26 mouse cellular contexts compared by ENCODE assay signal in the genomic region with DNA sequence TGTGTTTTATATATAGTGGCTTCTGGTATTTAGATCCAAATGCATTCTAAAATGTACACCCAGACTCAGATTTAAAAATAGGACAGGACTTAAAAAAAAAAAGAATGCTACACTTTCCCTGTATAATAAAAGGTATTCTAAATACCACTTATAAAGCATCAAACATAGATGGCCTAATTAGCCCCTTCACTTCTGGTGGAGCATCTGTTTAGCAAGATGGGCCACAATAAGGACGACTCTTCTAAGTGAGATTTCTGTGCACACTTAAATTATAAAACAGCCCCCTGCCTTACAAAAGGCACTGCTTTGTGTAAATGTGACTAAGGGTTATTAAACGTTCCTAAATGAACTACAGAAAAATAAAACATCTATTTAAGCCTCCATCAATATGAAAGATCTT.
"Had no signal": no experiment of that assay in that cellular context is flagged by ENCODE, and none has a peak within 500 bp of the region (broad histone marks: within the 10 kb centered on the region; RNA-seq: fewer than 3 reads in every experiment).

No protein-coding gene starts in this region.

- H3K27me3 ChIP-seq: heart, embryonic 12.5 days; heart, embryonic 15.5 days; hindbrain, embryonic 13.5 days; hindbrain, embryonic 15.5 days; limb, embryonic 15.5 days had no signal

- ATAC-seq: hindbrain, postnatal 0 days; intestine, embryonic 16.5 days; liver, embryonic 12.5 days had no signal

- H3K9ac ChIP-seq: heart, embryonic 12.5 days; heart, embryonic 15.5 days; hindbrain, embryonic 13.5 days; hindbrain, embryonic 15.5 days; kidney, embryonic 15.5 days; limb, embryonic 13.5 days; limb, embryonic 15.5 days; liver, embryonic 12.5 days; liver, embryonic 14.5 days had no signal

- H3K27ac ChIP-seq: heart, adult 2 months; heart, embryonic 15.5 days; hindbrain, embryonic 15.5 days; hindbrain, postnatal 0 days; kidney, embryonic 15.5 days; kidney, postnatal 0 days; limb, embryonic 13.5 days; limb, embryonic 15.5 days; liver, embryonic 12.5 days; liver, embryonic 14.5 days had no signal

- H3K4me3 ChIP-seq: heart, adult 2 months; heart, embryonic 12.5 days; heart, embryonic 15.5 days; hindbrain, embryonic 13.5 days; hindbrain, embryonic 15.5 days; kidney, embryonic 15.5 days; limb, embryonic 13.5 days; limb, embryonic 15.5 days; liver, embryonic 12.5 days had no signal

- H3K9me3 ChIP-seq: heart, embryonic 12.5 days; heart, embryonic 15.5 days; hindbrain, embryonic 13.5 days; hindbrain, embryonic 15.5 days; kidney, embryonic 15.5 days; limb, embryonic 13.5 days; limb, embryonic 15.5 days; liver, embryonic 12.5 days had no signal

- H3K4me2 ChIP-seq: hindbrain, embryonic 13.5 days; hindbrain, embryonic 15.5 days; kidney, embryonic 15.5 days; limb, embryonic 13.5 days; limb, embryonic 15.5 days; liver, embryonic 12.5 days had no signal

- H3K36me3 ChIP-seq: heart, embryonic 12.5 days; heart, embryonic 15.5 days; hindbrain, embryonic 13.5 days; hindbrain, embryonic 15.5 days; kidney, embryonic 15.5 days; limb, embryonic 13.5 days; limb, embryonic 15.5 days; liver, embryonic 12.5 days had no signal

- DNase-seq: gastrocnemius, postnatal 14 days; gastrocnemius, postnatal 36 days; heart, adult 11 months; heart, adult 2 months; heart, postnatal 14 days; heart, postnatal 36 days; kidney, adult 11 months; kidney, adult 2 months; kidney, adult 9 months; kidney, postnatal 14 days; kidney, postnatal 36 days; layer of hippocampus, adult 9-11 months; layer of hippocampus, postnatal 36 days; left cerebral cortex, postnatal 4 days had no signal
